Mouse (Mus musculus) neural tube, embryonic 11.5 days (tissue): ENCODE results near the gene Tagln3. TPM values are rescaled to one million over a fixed set of nuclear protein-coding genes. Genes with fewer than 3 reads are reported as not detected.

Experiments
- ATAC-seq: fragments of 200-750 bp; cut with Nextera tagmentation; 2 replicates; pipeline ENCODE4 v1.8.0; 2017; ENCODE audit warnings: moderate number of reproducible peaks, mild to moderate bottlenecking, moderate TSS enrichment, moderate library complexity; ENCODE audit not compliant: insufficient read depth, low FRiP score, low TSS enrichment
- DNase-seq: peaks from one replicate; pipeline ENCODE4 v3.0.0-alpha.2; 2015; ENCODE audit warnings: low spot score
- H3K27ac ChIP-seq: fragments of 300-500 bp; sonication (generic); 2 replicates; pipeline ENCODE4 v1.5.1; 2014; ENCODE audit warnings: low read depth, mild to moderate bottlenecking, low read length
- H3K27me3 ChIP-seq: fragments of 300-500 bp; sonication (generic); 2 replicates; pipeline ENCODE4 v1.6.1; 2014; ENCODE audit warnings: mild to moderate bottlenecking, low read length, mixed read lengths; ENCODE audit not compliant: control insufficient read depth, insufficient read depth
- H3K36me3 ChIP-seq: fragments of 300-500 bp; sonication (generic); 2 replicates; pipeline ENCODE4 v1.6.1; 2014; ENCODE audit warnings: mild to moderate bottlenecking, low read length, moderate library complexity, mixed read lengths; ENCODE audit not compliant: control insufficient read depth, insufficient read depth
- H3K4me1 ChIP-seq: fragments of 300-500 bp; sonication (generic); 2 replicates; pipeline ENCODE4 v1.6.1; 2014; ENCODE audit warnings: low read length, mixed read lengths; ENCODE audit not compliant: control insufficient read depth, insufficient read depth
- H3K4me2 ChIP-seq: fragments of 300-500 bp; sonication (generic); 2 replicates; pipeline ENCODE4 v1.6.1; 2014; ENCODE audit warnings: low read depth, mild to moderate bottlenecking, moderate library complexity
- H3K4me3 ChIP-seq: fragments of 300-500 bp; sonication (generic); 2 replicates; pipeline ENCODE4 v1.5.1; 2014; ENCODE audit warnings: low read depth, low read length
- H3K9ac ChIP-seq: fragments of 300-500 bp; sonication (generic); 2 replicates; pipeline ENCODE4 v1.6.1; 2014; ENCODE audit warnings: mild to moderate bottlenecking, low read length
- H3K9me3 ChIP-seq: fragments of 300-500 bp; sonication (generic); 2 replicates; pipeline ENCODE4 v1.6.1; 2016; ENCODE audit warnings: low read length; ENCODE audit not compliant: control insufficient read depth
- WGBS: fragments of 180-500 bp; shearing (Covaris S2); extraction: QIAGEN DNeasy Blood & Tissue Kit; methylation state at CpG from one replicate; pipeline ENCODE4 v1.1.7; 2014; 5-methylcytosine and 5-hydroxymethylcytosine counted together
- polyA plus RNA-seq: library from polyadenylated mRNA; unstranded; fragments of >200 nt; fragmentation: Nextera tagmentation; extraction: Ambion mirVana; gene quantifications from 2 replicates; pipeline ENCODE4 v1.2.1, GENCODE M21; 2014

Tagln3 gene
- polyA plus RNA-seq, 1 experiment from 2014 or later, result 470 TPM

DNA sequence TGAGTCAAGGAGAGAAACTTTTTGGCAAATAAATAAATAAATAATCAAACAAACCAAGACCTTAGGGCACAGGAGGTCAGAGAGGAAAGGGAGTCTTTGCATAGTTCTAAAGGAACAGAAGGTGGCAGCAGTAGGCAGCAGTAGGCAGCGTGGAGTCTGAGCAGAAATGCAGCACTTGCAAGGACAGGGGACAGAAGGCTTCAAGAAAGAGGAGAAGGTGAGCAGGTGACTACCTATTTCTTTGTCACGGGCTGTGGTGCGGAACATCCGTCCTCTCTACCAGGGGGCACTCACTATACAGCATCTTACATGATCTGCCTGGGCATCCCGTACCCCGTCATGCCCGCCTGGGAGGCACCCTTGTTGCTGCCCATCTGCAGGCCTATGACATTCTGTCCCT lies 13.1 kb downstream of the Tagln3 start:
- WGBS, result 75% methylated on average over 7 of the region's 7 CpGs
- H3K4me3 ChIP-seq, result no peak overlapping the region
- no peak overlapping the region for H3K27ac ChIP-seq
- H3K4me1 ChIP-seq, result no peaks in the 10 kb centered on the region
- DNase-seq (no peak), ATAC-seq (no peak)
- H3K4me2 ChIP-seq, result no peak overlapping the region
- no peaks in the 10 kb centered on the region for H3K9me3 ChIP-seq
- peaks cover 2% of the 10 kb centered on the region; the same call in 1 of the 2 replicates for H3K36me3 ChIP-seq
- no peaks in the 10 kb centered on the region for H3K27me3 ChIP-seq
- H3K9ac ChIP-seq, result no peak overlapping the region

DNA sequence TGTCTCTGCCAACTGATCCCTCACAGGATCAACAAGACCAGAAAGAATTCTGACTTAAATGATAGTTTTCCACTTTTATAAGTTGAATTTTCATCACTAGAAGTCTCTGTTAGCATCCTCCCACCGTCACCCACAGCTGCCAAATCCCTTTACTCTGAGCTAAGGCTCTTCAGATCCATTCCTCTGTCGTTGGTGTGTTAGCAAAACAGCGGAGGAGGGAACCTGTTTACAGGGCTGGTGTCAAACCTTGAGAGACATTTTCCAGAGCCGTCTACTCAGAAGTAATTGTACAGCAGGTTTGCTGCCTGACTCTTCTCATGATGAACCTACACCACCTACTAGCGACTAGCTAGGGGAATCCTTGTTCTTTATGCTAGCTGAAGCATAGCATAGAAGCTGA lies 25.1 kb downstream of the Tagln3 start:
- no peaks in the 10 kb centered on the region for H3K9me3 ChIP-seq
- H3K4me1 ChIP-seq, result no peaks in the 10 kb centered on the region
- H3K4me2 ChIP-seq, result no peak overlapping the region
- DNase-seq, result no peak
- no peaks in the 10 kb centered on the region for H3K27me3 ChIP-seq
- 76% methylated on average over 5 of the region's 5 CpGs for WGBS
- no peak overlapping the region for H3K4me3 ChIP-seq
- no peak overlapping the region for H3K9ac ChIP-seq
- no peaks in the 10 kb centered on the region for H3K36me3 ChIP-seq
- H3K27ac ChIP-seq, result no peak overlapping the region
- ATAC-seq, result no peak

DNA sequence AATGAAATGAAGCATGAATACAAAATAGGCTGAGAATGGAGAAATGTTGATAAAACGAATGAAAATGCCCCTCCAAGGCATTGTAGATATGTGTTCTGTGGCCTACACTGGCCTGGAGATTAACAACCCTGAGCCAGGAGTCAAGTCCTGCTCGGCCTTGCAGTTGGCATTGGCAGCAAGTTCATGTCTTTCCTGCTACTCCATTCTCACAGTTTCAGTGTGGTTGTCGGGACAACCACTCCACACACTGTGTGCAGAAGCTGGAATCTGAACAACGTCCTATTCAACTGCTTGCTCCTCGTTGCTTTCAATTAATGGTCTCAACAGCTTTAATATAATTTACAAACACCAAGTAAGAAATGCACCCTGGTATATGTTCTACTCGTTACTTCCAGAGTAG lies 26.4 kb downstream of the Tagln3 start:
- ATAC-seq (no peak), DNase-seq (no peak)
- no peaks in the 10 kb centered on the region for H3K27me3 ChIP-seq
- no peak overlapping the region for H3K9ac ChIP-seq
- H3K4me2 ChIP-seq, result no peak overlapping the region
- H3K9me3 ChIP-seq, result no peaks in the 10 kb centered on the region
- H3K36me3 ChIP-seq, result no peaks in the 10 kb centered on the region
- no peak overlapping the region for H3K27ac ChIP-seq
- H3K4me3 ChIP-seq, result no peak overlapping the region
- WGBS, result 69% methylated on average over 6 of the region's 6 CpGs
- no peaks in the 10 kb centered on the region for H3K4me1 ChIP-seq

DNA sequence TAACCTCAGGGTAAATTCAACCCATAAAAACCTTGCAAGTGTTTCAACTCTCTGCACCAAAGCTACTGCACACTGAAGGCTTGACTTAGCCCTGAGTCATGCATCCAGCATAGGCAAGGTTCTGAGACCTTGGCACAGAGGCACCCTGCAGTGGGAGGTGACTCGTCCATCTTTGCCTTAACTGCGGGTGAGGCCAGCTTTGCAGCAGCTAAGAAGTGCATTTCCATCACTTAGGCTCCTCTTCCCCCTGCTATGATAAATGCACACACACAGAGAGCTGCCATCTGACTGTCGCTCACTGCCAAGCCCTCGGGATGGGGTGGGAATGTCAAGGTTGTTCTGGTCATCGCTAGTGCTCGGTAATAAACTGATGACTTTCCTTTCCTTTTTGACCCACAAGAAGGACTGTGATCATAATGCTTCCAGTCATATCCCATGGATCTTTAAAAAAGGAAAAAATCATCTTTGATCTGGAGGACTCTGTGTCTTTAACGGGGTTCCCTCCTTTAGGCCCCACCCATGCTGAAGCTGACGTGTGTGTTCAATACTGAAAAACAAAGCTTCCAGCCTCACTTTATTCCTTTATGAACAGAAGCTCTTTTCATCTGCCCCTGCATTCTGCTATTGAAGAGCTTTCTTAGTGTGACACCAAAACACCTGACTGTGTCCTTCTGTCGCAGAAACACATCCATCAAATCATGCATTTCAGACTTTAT lies 28.8 kb downstream of the Tagln3 start:
- H3K36me3 ChIP-seq, result no peaks in the 10 kb centered on the region
- H3K9me3 ChIP-seq, result no peaks in the 10 kb centered on the region
- no peaks in the 10 kb centered on the region for H3K27me3 ChIP-seq
- no peak overlapping the region for H3K27ac ChIP-seq
- 70% methylated on average over 9 of the region's 9 CpGs for WGBS
- H3K4me1 ChIP-seq, result no peaks in the 10 kb centered on the region
- no peak for DNase-seq
- ATAC-seq, result no peak
- no peak overlapping the region for H3K4me3 ChIP-seq
- no peak overlapping the region for H3K4me2 ChIP-seq
- no peak overlapping the region for H3K9ac ChIP-seq

DNA sequence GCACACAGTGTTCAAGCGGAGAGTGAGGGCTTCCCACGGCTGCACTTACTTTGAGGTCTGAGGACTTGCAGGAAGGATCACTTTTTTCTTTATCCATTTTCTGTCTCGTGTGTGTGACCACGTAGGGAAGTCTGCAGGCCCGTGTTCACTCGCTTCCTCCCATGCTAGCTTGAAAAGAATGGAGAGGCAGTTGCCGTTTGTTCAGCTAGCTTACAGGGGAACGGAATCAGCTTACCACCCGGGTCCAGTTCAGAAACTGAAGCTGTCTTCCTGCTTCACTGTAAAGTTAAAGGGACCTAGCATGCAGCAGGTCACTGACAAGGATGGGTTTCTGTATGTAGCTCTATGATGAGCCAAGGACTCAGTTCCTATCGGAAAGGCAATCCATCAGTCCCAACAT lies 30.9 kb downstream of the Tagln3 start, which contains the start of gene Tmprss7:
Tmprss7 (minus strand) TSS at position 101 of the 400 bp plus-strand sequence.
- Histone ChIP-seq H3K9ac (no peak within 1 kb of the TSS), H3K9me3 (no peaks in the 10 kb centered on the region), H3K4me2 (no peak within 1 kb of the TSS), H3K27ac (no peak within 1 kb of the TSS), H3K36me3 (no peaks in the 10 kb centered on the region), H3K27me3 (no peaks in the 10 kb centered on the region), H3K4me3 (no peak within 1 kb of the TSS), H3K4me1 (0 out of 2 replicates have a peak, but pooled peaks cover 2% of the 10 kb centered on the region)
- no peak for DNase-seq
- no peak for ATAC-seq
- WGBS, result 81% methylated on average over 10 of the region's 10 CpGs

DNA sequence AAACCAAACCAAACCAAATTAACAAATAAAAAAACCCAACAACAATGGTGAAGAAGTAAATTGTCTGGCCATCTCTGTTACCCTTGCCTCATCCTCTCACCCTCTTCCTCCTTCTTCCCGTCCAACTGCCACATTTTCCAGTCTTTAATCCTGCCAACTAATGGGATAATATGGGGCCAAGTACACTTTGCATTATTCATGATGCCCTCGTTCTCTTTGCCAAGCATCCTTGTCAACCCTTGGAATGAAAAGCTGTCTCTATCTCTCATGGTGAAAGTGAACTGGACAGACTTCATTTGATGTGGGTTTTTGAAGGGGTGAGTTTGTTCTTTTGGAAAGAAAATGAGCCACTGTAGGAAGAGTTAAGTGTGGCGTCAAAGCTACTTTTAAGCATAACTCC lies 31.6 kb downstream of the Tagln3 start:
- no peaks in the 10 kb centered on the region for H3K36me3 ChIP-seq
- no peaks in the 10 kb centered on the region for H3K27me3 ChIP-seq
- 0 out of 2 replicates have a peak, but pooled peaks cover 2% of the 10 kb centered on the region for H3K4me1 ChIP-seq
- DNase-seq (no peak), ATAC-seq (no peak)
- H3K27ac ChIP-seq, result no peak overlapping the region
- H3K4me2 ChIP-seq, result no peak overlapping the region
- no peak overlapping the region for H3K4me3 ChIP-seq
- WGBS, result 77% methylated on average over 3 of the region's 3 CpGs
- H3K9me3 ChIP-seq, result no peaks in the 10 kb centered on the region
- no peak overlapping the region for H3K9ac ChIP-seq

DNA sequence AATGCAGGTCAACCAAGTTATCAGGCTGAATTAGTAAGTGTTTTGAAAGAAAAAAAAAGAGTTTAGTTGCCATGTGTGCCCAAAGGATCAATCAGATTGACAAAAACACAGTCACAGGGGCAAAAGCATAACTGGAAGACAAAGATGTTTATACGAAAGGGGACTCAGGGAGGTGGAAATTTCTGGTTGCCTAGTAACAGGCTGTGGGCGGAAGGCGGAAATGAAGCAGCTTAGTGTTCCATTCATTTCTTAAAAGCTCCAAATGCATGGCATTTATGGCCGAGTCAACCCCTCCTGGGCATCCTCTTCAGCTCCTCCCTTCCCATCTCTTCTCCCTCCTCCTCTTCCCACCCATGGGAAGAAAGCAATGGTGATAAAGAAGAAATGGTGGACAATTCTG lies 34.2 kb downstream of the Tagln3 start:
- peak; percentile 35 for DNase-seq

DNA sequence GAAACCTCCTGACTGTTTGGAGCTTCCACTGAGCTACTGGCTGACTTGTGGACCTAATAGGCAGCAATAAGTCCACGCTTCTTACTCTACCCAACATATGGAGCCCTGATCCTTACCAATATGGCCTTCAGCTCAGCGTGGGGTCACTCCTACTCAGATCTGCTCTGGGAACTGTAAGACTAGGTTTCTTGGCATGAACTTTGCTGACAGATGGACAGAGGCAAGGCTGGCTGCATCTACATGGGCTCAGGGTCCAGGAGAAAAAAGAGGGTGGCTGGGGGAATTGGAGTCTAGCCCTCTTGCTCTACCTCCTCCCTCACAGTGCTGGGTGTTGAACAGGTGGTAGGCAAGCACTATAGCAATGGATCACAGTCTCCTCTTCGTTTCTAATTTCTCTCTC lies 37.6 kb downstream of the Tagln3 start:
- Histone ChIP-seq H3K36me3 (no peaks in the 10 kb centered on the region), H3K9ac (no peak overlapping the region), H3K27ac (no peak overlapping the region), H3K4me2 (no peak overlapping the region), H3K27me3 (no peaks in the 10 kb centered on the region), H3K9me3 (no peaks in the 10 kb centered on the region), H3K4me1 (0 out of 2 replicates have a peak, but pooled peaks cover 2% of the 10 kb centered on the region), H3K4me3 (no peak overlapping the region)
- 81% methylated on average over 3 of the region's 3 CpGs for WGBS
- ATAC-seq, result no peak
- no peak for DNase-seq

More for the DNA sequence above, 34.2 kb downstream of the Tagln3 start:
- Histone ChIP-seq H3K9me3 (no peaks in the 10 kb centered on the region), H3K27me3 (no peaks in the 10 kb centered on the region), H3K4me2 (no peak overlapping the region), H3K9ac (no peak overlapping the region), H3K4me1 (0 out of 2 replicates have a peak, but pooled peaks cover 2% of the 10 kb centered on the region), H3K4me3 (no peak overlapping the region), H3K27ac (0 out of 2 replicates have a peak overlapping the region, but pooled peaks have one; percentile 14), H3K36me3 (no peaks in the 10 kb centered on the region)
- ATAC-seq, result peak; percentile 58
- WGBS, result 24% methylated on average over 4 of the region's 4 CpGs

DNA sequence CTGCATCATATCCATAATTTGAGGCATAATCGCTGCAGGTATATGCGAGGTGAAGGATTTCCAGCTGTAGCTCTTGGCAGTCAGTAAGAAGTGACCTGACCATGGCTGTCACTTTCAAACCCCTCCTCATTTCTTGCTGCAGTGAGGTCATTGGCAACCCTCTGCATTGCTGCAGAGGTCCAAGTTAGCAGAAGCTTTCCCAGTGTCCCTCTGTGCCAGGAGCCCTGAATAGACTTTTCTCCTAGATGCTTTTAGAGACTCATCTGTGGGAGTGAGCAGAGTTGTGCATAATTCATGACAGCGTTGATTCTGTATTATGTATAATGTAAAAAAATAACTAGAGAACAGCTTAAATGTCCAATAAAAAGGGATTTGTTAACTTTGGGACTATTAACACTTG lies 39.1 kb downstream of the Tagln3 start:
- ATAC-seq (no peak), DNase-seq (no peak)
- Histone ChIP-seq H3K36me3 (no peaks in the 10 kb centered on the region), H3K27me3 (no peaks in the 10 kb centered on the region), H3K4me1 (0 out of 2 replicates have a peak, but pooled peaks cover 2% of the 10 kb centered on the region), H3K9ac (no peak overlapping the region), H3K4me2 (no peak overlapping the region), H3K27ac (no peak overlapping the region), H3K4me3 (no peak overlapping the region), H3K9me3 (no peaks in the 10 kb centered on the region)
- 70% methylated on average over 3 of the region's 3 CpGs for WGBS
